In the genomic region with DNA sequence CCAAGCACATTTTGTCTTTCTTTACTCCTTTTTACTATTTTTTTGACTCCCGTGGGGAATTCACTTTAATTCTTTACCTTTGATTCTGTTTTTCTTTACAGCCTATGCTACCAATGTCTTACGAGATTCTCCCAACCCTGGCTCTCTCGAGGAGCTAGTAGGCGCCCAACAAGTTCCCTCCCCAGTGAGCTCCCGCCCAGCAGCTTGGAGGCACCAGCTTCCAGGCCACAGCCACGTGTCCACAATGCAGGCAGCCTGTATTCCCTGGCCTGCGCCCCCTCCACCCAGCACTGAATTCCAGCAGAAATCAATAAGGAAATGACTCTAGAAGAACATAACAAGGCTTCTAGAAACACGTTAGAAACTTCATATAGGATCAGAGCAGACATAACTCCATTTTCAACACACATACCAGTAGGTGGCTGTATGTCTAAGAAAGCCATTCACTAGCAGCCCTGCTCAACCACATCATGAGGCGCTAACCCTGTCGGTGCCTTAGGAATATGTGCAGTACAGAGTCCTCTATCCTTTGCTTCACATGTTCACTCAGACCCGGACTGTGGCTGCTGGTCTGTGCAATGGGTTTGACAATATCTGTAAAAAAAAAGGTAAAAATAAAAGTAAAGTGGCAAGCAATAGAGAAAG, we compare ENCODE assay signal across 8 mouse cellular contexts. TPM values are rescaled to one million over a fixed set of nuclear protein-coding genes. Genes with fewer than 3 reads are reported as not detected.
DNase-seq lines count a peak whose midpoint lies in the region; ATAC-seq lines count a peak whose summit lies in the region.

No protein-coding gene starts in this region.

- peaks cover 18% of the 10 kb centered on the region for H3K4me1 ChIP-seq in kidney, embryonic 15.5 days
- peaks cover 8% of the 10 kb centered on the region for H3K4me1 ChIP-seq in lung, embryonic 16.5 days (replicated peaks; ENCODE audit: control insufficient read depth, insufficient read depth, low read length)

- H3K9ac ChIP-seq in kidney, embryonic 15.5 days = no peak overlapping the region
- no peak overlapping the region for H3K9ac ChIP-seq in lung, embryonic 16.5 days (ENCODE audit: low read length)

- no peak overlapping the region for H3K27ac ChIP-seq in kidney, embryonic 15.5 days
- no peak overlapping the region for H3K27ac ChIP-seq in lung, embryonic 16.5 days (ENCODE audit: low read length)

- no peaks in the 10 kb centered on the region for H3K36me3 ChIP-seq in kidney, embryonic 15.5 days
- no peaks in the 10 kb centered on the region for H3K36me3 ChIP-seq in lung, embryonic 16.5 days (ENCODE audit: control insufficient read depth, insufficient read depth, low read length)

- no peaks in the 10 kb centered on the region for H3K27me3 ChIP-seq in kidney, embryonic 15.5 days
- no peaks in the 10 kb centered on the region for H3K27me3 ChIP-seq in lung, embryonic 16.5 days (ENCODE audit: control insufficient read depth, insufficient read depth, low read depth, low read length)

- H3K9me3 ChIP-seq in kidney, embryonic 15.5 days (replicated peaks) = no peaks in the 10 kb centered on the region
- H3K9me3 ChIP-seq in lung, embryonic 16.5 days (ENCODE audit: control insufficient read depth, low read length) = no peaks in the 10 kb centered on the region

- WGBS in kidney, embryonic 15.5 days = 42% methylated on average over 11 of the region's 11 CpGs
- 32% methylated on average over 11 of the region's 11 CpGs for WGBS in lung, embryonic 16.5 days

- ATAC-seq in kidney, embryonic 15.5 days (replicated peaks; ENCODE audit: low FRiP score) = no peak
- no peak for ATAC-seq in lung, embryonic 16.5 days (ENCODE audit: low read depth)

- DNase-seq in left cerebral cortex, postnatal 25 days (ENCODE audit: low spot score in 2 of 2) = peak; percentile 24 to 45
- DNase-seq in left cerebral cortex, postnatal 4 days = no peak
- peak; percentile 33 for DNase-seq in cerebellum, adult 8-10 months
- DNase-seq in heart, adult 9 months (ENCODE audit: low spot score in 2 of 2) = peak; percentile 24 to 43
- DNase-seq in right cerebral cortex, adult 2 months (ENCODE audit: low spot score in 2 of 2) = peak; percentile 25 to 46
- no peak for DNase-seq in layer of hippocampus, adult 9-10 months (ENCODE audit: low spot score)

- H3K4me3 ChIP-seq in kidney, embryonic 15.5 days (replicated peaks) = peak overlapping the region; percentile 84
- H3K4me3 ChIP-seq in lung, embryonic 16.5 days (ENCODE audit: low read length) = peak overlapping the region; percentile 95

- H3K4me2 ChIP-seq in kidney, embryonic 15.5 days = peak overlapping the region; percentile 78
- peak overlapping the region; percentile 83 for H3K4me2 ChIP-seq in lung, embryonic 16.5 days (ENCODE audit: low read depth, low read length)

- intact Hi-C loops in left cerebral cortex, postnatal 25 days (cut with DNase I) = no loop called here
- intact Hi-C loops in left cerebral cortex, postnatal 4 days (cut with DNase I) = no loop called here

RNA-seq across cellular contexts. Expression of a gene that starts 1.0 kb away (rescaled TPM):
- 10 to 100 TPM; 43.7 to 47.7 TPM for total RNA-seq in left cerebral cortex, postnatal 25 days (2021)
- total RNA-seq in left cerebral cortex, postnatal 4 days (2021) = 10 to 100 TPM; 59.8 to 61.2 TPM
- 35.5 and 36.5 TPM in 2 replicates for polyA plus RNA-seq in kidney, embryonic 15.5 days (2015; fragmentation: Nextera tagmentation; extraction: Ambion mirVana)
- 34.1 and 38.7 TPM in 2 replicates for polyA plus RNA-seq in lung, embryonic 16.5 days (2015; fragmentation: Nextera tagmentation; extraction: Ambion mirVana)

Comparison
In these comparisons a context has a peak if more than half of its experiments do, and no peak if none do; other contexts are left out.
1. DNase-seq: peak in left cerebral cortex, postnatal 25 days (2 of 2), cerebellum, adult 8-10 months (single experiment), heart, adult 9 months (2 of 2) and right cerebral cortex, adult 2 months (2 of 2); none in left cerebral cortex, postnatal 4 days (single experiment) and layer of hippocampus, adult 9-10 months (single experiment).